Mouse (Mus musculus) testis, postnatal 14 days (tissue): ENCODE measurements around the gene Cdk20.

Experiments
- DNase-seq: peaks from one replicate; pipeline ENCODE4 v3.0.0; 2021; ENCODE audit warnings: low spot score

Cdk20 gene

DNA sequence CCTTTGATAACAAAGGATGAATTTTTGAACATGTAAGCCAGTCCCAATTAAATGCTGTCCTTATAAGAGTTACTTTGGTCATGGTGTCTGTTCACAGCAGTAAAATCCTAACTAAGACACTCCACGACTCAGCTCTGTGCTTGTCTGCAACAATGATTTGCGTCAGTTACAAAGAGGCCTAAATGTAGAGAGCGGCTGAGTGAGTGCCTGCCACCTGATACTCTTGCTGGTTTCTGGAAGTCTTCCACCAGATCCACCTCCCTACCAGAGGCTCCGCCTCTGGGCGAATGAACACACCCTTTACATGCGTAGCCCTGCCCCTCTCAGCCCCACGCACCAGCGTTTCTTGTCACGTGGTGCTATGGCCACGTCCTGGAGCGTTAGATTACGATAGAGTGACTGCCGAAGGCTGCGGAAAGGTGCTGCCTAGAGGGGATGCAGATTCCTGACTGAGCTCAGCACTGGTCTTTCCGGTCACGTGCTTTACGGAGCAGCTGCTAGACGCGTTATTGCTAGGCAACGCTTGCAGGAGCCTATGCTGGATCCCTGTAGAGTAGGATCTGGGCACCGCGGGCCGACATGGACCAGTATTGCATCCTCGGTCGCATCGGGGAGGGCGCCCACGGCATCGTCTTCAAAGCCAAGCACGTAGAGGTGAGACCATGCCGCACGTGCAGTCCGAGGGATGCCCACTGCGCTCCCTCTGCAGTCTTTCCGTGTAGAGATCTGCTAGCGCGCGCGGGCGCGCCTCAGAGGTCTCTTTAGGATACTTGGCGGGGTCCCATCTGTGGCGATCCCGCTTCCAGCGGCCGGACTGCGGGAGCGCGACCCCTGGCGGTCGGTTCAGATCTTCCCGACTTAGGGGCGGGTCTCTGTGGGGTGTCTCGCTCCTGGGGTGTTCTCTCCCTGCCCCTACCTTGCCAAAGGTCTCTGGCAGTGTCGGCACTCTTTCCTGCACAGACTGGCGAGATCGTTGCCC is at the start of gene Cdk20:
Cdk20 (plus strand) TSS at position 298 of the 979 bp plus-strand sequence.
- DNase-seq, result peak; percentile 95

DNA sequence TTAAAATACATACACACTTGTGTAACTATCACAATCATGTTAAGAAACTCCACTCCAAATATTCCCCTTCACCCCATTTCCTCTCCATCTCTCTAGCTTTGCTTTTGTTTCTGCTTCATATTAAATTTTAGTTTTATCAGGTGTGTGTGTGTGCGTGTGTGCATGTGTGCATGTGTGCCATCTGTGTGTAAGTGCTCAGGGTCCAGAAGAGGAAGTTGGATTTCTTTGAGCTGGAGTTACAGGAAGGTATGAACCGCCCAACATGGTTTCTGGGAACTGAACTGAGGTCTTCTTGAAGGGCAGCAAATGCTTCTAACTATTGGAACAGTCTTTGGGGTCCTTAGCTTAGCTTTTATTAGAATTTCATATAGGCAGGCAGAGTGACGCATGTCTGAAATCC is 47.2 kb upstream of the Cdk20 start:
- DNase-seq, result no peak

- DNase-seq, result no peak
Measured at GRCm38 (mm10) chr13:64386048-64386447, 46.1 kb upstream of the Cdk20 start.

DNA sequence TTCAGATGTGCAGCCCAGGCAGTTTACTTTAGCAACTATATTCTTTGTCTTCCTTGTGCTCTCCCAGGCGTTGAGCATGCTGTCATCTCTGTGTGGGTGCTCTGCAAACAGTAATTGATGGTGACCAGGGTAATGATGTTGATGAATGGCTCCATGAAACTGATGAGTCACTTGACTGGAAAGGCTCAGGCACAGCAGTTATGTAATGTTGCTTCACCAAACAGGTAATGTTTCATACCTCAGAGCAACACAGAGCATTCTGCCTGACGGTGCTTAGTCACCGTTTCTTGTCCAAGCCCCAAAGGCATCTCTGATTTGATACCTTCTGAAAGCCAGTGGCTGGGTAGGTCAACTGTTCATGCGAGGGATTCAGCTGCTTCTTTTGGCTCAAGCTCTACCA is 43.7 kb upstream of the Cdk20 start:
- DNase-seq, result no peak

DNA sequence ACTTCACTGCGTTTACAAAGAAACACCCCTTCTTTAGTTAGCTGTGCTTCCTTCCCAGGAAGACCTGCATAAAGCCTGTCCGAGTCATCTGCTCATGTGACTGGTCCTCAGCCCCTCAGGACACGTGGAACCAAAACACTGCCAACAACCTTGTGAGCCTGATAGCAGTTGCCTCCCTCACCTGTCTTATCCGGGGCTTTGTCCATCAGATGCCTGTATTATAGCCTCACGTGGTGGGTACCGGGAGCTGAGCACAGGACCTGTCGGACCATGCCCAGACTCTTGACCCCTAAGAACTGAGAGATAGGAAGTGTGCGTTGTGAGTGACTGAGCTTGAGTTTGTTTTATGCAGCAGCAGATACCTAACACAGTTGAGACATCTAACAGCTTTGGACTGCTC is 35.1 kb upstream of the Cdk20 start:
- DNase-seq, result no peak

- no peak for DNase-seq
Measured at GRCm38 (mm10) chr13:64398065-64398464, 34.0 kb upstream of the Cdk20 start.

DNA sequence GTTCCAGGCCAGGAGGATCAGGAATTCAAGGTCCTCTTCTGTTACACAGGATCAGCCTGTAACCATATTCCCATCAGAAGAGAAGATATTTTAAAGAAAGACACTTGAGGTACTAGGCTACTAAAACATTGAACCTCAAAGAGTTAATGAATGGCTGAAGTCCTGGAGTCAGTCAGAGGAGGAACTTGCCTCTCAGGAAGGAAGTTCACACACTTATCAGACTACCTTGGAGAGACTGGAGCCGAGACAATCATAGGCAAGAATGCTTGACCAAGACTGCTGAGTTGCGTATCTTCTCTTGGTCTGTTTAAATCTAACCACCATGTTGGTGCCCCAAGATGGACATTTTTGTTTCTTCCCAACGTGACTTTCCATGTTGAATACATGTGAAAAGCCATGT is 32.2 kb upstream of the Cdk20 start:
- DNase-seq, result no peak

- peak; percentile 48 for DNase-seq
Measured at GRCm38 (mm10) chr13:64400801-64401361, 31.2 kb upstream of the Cdk20 start.

DNA sequence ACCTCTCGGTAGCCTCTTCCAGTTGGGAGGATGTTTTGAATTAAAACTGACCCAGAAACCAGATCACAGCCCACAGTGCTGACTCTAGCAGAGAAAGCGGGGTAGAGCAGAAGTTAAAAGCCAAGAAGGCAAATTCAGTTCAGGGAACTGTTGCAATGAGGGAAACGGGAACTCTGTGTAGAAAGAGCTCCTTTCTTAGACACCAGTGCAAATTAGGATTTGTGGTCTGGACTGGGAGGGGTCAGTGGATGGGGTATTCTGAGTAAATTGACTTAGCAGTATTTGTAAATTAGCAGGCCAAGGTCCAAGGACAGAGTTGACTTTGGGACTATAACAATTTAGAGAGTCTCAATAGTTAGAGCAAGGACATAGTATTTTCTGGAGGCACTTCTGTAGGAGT is 30.1 kb upstream of the Cdk20 start:
- DNase-seq, result no peak

DNA sequence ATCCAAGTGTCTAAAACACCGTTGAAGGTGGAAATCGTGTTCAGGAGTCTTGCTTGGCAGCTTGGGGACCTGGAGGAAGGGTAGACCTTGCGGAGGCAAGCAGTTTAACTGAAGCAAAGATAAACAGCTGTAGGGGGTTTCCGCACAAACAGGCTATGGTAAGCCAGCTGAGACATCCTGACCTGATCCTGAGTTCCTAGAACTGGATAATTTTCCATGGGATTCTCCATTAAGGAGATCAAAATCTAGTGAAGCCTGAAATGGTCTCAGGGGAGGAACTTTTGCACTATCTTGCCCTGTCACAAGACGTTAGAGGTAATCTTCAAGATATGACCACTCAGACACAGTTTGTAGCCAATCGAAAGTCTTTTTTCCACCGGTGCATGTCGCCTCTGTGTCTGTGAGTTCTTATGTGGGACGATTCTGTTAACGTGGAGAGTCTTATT is 29.6 kb upstream of the Cdk20 start:
- no peak for DNase-seq

DNA sequence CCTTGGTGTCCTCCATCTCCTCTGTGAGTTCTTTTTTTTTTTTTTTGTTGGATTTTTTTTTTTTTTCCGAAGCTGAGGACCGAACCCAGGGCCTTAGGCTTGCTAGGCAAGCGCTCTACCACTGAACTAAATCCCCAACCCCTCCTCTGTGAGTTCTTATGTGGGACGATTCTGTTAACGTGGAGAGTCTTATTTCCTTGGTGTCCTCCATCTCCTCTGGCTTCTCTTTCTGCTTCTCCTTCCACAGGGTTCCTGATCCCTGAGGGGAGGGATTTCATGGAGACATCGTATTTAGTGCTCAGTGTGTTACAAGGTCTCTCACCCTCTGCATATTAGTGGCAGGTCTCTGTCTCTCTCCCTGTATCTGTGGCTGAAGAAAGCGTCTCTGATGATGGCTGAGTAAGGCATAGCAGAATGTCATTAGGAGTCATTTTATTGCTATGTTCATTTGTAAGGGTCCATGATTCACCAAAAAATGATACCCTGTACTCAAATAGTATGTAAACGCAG is 29.1 kb upstream of the Cdk20 start:
- no peak for DNase-seq

- DNase-seq, result no peak
Measured at GRCm38 (mm10) chr13:64403519-64403918, 28.6 kb upstream of the Cdk20 start.

GRCm38 (mm10) chr13:64405550-64405949 is 26.6 kb upstream of the Cdk20 start:
- DNase-seq, result no peak

DNA sequence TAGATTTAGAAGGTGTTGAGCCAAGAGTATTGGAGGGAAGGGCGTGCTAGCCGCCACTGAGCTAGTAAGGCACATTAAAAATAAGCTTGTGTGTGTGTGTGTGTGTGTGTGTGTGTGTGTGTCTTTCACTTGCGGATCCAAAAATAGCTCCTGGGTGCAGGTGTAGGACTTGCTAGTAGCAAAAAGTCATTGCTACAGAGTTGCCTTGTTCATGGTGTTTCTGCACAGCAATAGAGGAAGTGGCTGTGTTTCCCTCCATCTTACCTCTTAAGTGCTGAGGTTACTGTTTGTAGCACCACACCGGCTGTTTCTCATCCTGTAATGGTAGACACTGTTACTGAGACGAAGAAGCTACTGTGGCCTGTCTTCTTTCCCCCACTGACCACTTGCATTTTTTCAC is 24.1 kb upstream of the Cdk20 start:
- DNase-seq, result no peak

- no peak for DNase-seq
Measured at GRCm38 (mm10) chr13:64410604-64411003, 21.5 kb upstream of the Cdk20 start.

DNA sequence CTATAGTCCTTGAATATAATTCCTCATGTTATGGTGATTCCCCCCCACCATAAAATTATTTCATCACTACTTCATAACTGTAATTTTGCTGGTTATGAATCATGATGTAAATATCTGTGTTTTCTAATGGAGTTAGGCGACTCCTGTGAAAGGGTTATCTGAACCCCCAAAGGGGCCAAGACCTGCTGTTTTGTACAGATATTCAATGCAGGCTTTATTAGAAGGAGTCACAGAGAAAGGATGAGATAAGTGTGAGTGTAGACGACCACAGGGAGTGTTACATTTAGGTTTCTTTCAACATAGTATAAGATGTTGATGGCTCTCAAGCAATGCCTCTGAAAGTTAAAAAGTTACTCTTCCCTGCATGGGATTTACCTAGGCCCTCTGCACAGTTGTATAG is 20.8 kb upstream of the Cdk20 start:
- DNase-seq, result no peak

- DNase-seq, result no peak
Measured at GRCm38 (mm10) chr13:64412752-64413257, 19.3 kb upstream of the Cdk20 start.

- DNase-seq, result no peak
Measured at GRCm38 (mm10) chr13:64415659-64416058, 16.5 kb upstream of the Cdk20 start.

GRCm38 (mm10) chr13:64416955-64417601 is 15.0 kb upstream of the Cdk20 start:
- DNase-seq, result no peak

GRCm38 (mm10) chr13:64420847-64421246 is 11.3 kb upstream of the Cdk20 start:
- no peak for DNase-seq

DNA sequence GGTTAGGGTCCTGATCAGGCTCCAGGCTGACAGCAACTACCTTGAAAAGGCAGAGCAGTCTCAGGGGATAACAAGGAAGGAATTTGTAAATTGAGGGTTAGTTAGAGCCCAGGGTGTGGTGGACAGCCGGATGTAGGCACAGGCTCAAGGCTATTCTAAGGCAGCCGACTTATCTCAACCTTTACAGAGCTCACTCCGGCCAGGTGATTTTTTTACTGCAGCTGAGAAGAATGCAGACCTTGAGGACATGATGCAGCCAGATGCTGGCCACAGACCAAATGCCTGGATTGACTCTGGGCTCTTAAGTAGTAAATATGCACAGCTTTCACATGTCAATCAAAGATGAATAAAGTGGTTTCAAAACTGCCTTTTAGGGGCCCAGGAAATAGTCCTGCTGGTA is 10.7 kb upstream of the Cdk20 start:
- no peak for DNase-seq

DNA sequence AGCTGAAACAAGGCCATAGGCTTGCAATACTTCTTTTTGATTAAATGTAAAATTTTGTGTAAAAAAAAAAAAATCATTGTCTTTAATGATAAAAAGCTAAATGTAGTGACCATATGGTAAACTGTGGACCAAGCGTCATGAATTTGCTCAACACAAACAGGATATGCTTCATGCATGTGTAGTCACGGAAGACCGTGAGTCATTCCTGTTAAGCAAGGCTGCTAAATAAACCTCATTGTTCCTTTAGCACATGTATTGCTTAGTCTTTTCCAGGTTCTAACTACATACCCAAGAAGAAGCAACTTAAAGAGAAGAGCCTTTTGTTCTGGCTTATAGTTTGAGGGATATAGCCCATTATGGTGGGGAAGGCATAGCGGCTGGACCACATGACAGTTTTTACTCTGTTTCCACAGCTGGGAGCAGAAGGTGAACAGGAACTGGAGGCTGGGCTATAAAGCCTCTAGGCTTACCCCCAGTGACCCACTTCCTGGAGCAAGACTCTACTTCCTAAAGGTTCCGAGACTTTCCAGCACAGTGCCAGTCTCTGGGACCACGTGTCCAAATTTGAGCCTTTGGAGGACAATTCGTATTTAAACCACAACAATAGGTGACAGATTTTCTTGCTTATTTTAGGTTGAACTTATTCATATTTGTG is 10.0 kb upstream of the Cdk20 start:
- no peak for DNase-seq
